Mouse (Mus musculus) thymus, adult 2 months (tissue): ENCODE results near the gene Fhad1. TPM values are rescaled to one million over a fixed set of nuclear protein-coding genes. Genes with fewer than 3 reads are reported as not detected.

ENCODE experiments used
- DNase-seq: peaks from one replicate; pipeline ENCODE4 v3.0.0; 2021
- H3K27ac ChIP-seq: fragments of 200-500 bp; 2 replicates; pipeline ENCODE4 v1.5.1; 2012; ENCODE audit warnings: low read length, control low read depth; ENCODE audit not compliant: control insufficient read depth, insufficient read depth
- H3K27me3 ChIP-seq: fragments of 200-500 bp; 2 replicates; pipeline ENCODE4 v1.6.1; 2012; ENCODE audit warnings: mild to moderate bottlenecking, low read length, moderate library complexity, mixed read lengths; ENCODE audit not compliant: control insufficient read depth, insufficient read depth
- H3K36me3 ChIP-seq: fragments of 200-500 bp; 2 replicates; pipeline ENCODE4 v1.6.1; 2012; ENCODE audit warnings: mild to moderate bottlenecking, low read length, moderate library complexity; ENCODE audit not compliant: control insufficient read depth, insufficient read depth
- H3K4me1 ChIP-seq: fragments of 200-500 bp; replicated peaks from 2 replicates; pipeline ENCODE4 v1.6.1; 2012; ENCODE audit warnings: low read length; ENCODE audit not compliant: control insufficient read depth, insufficient read depth
- H3K4me3 ChIP-seq: fragments of 200-500 bp; 2 replicates; pipeline ENCODE4 v1.5.1; 2012; ENCODE audit warnings: mild to moderate bottlenecking, low read length, control low read depth, moderate library complexity; ENCODE audit not compliant: control insufficient read depth, insufficient read depth
- CTCF ChIP-seq: fragments of 200-500 bp; IDR thresholded peaks from 2 replicates; pipeline ENCODE4 v1.5.1; 2012; ENCODE audit warnings: mild to moderate bottlenecking, control low read depth, low read length, moderate library complexity, borderline replicate concordance; ENCODE audit not compliant: control insufficient read depth, poor library complexity, insufficient read depth; ENCODE audit errors: extremely low read depth
- POLR2A ChIP-seq: fragments of 200-500 bp; IDR thresholded peaks from 2 replicates; pipeline ENCODE4 v1.6.1; 2012; ENCODE audit warnings: mild to moderate bottlenecking, low read length, control low read depth, moderate library complexity; ENCODE audit not compliant: control insufficient read depth, poor library complexity, insufficient read depth; ENCODE audit errors: extremely low read depth
- WGBS: fragments of 180-500 bp; shearing (Covaris S2); methylation state at CpG from one replicate; pipeline ENCODE4 v1.1.7; 2018; 5-methylcytosine and 5-hydroxymethylcytosine counted together
- polyA plus RNA-seq: library from polyadenylated mRNA; depleted of rRNA; stranded (reverse); fragments of >200 nt; gene quantifications from 2 replicates; pipeline ENCODE4 v1.2.3, GENCODE M21; 2012

Fhad1 gene
- polyA plus RNA-seq, 1 experiment, result 1.1 TPM

- H3K27me3 ChIP-seq, result no peaks in the 10 kb centered on the region
- H3K27ac ChIP-seq, result no peak overlapping the region
- TF ChIP-seq CTCF (no peak), POLR2A (no peak)
- H3K4me1 ChIP-seq, result no peaks in the 10 kb centered on the region
- H3K4me3 ChIP-seq, result no peak overlapping the region
- 98% methylated on average over 11 of the region's 11 CpGs for WGBS
- no peaks in the 10 kb centered on the region for H3K36me3 ChIP-seq
- no peak for DNase-seq
These were observed 84.9 kb downstream of the Fhad1 start for GRCm38 (mm10) chr4:141930001-141930400.

GRCm38 (mm10) chr4:141928881-141929281 is 86.0 kb downstream of the Fhad1 start:
- no peak for DNase-seq
- Histone ChIP-seq H3K27ac (no peak overlapping the region), H3K4me1 (no peaks in the 10 kb centered on the region), H3K4me3 (no peak overlapping the region), H3K27me3 (no peaks in the 10 kb centered on the region), H3K36me3 (no peaks in the 10 kb centered on the region)
- TF ChIP-seq CTCF (no peak), POLR2A (no peak)
- 51% methylated on average over 7 of the region's 7 CpGs for WGBS

- Histone ChIP-seq H3K4me1 (no peaks in the 10 kb centered on the region), H3K36me3 (no peaks in the 10 kb centered on the region), H3K4me3 (no peak overlapping the region), H3K27ac (no peak overlapping the region), H3K27me3 (no peaks in the 10 kb centered on the region)
- 91% methylated on average over 5 of the region's 5 CpGs for WGBS
- TF ChIP-seq POLR2A (no peak), CTCF (no peak)
- no peak for DNase-seq
These were observed 89.0 kb downstream of the Fhad1 start for GRCm38 (mm10) chr4:141925781-141926345.

GRCm38 (mm10) chr4:141923961-141924360 is 90.9 kb downstream of the Fhad1 start:
- 90% methylated on average over 11 of the region's 11 CpGs for WGBS
- no peaks in the 10 kb centered on the region for H3K27me3 ChIP-seq
- no peaks in the 10 kb centered on the region for H3K36me3 ChIP-seq
- no peak for TF ChIP-seq POLR2A
- TF ChIP-seq CTCF, result no peak
- no peak overlapping the region for H3K27ac ChIP-seq
- no peaks in the 10 kb centered on the region for H3K4me1 ChIP-seq
- H3K4me3 ChIP-seq, result no peak overlapping the region
- DNase-seq, result no peak

- H3K36me3 ChIP-seq, result no peaks in the 10 kb centered on the region
- no peak for DNase-seq
- WGBS, result 95% methylated on average over 10 of the region's 10 CpGs
These were observed 94.5 kb downstream of the Fhad1 start for GRCm38 (mm10) chr4:141920391-141920790.

GRCm38 (mm10) chr4:141917735-141918419 is 97.0 kb downstream of the Fhad1 start:
- Histone ChIP-seq H3K27me3 (no peaks in the 10 kb centered on the region), H3K4me3 (no peak overlapping the region), H3K36me3 (no peaks in the 10 kb centered on the region), H3K27ac (no peak overlapping the region), H3K4me1 (peaks cover 5% of the 10 kb centered on the region)
- peak; percentile 3 for DNase-seq
- 1% methylated on average over 7 of the region's 7 CpGs for WGBS
- no peak for TF ChIP-seq CTCF
- TF ChIP-seq POLR2A, result no peak

More at GRCm38 (mm10) chr4:141920391-141920790, 94.5 kb downstream of the Fhad1 start:
- TF ChIP-seq POLR2A, result no peak
- TF ChIP-seq CTCF, result no peak
- Histone ChIP-seq H3K4me3 (no peak overlapping the region), H3K27me3 (no peaks in the 10 kb centered on the region), H3K27ac (no peak overlapping the region), H3K4me1 (peaks cover 5% of the 10 kb centered on the region)
